Mouse (Mus musculus) embryonic fibroblast, embryonic 13.5 days (primary cell): ENCODE measurements at regions not wholly inside any gene's neighbourhood (a gene's known extent, or its start where the extent isn't known, plus 50 kb on each side); places are given as distances from the start of the nearest gene placed in this dataset.

Experiments
- CTCF ChIP-seq: IDR thresholded peaks from 2 replicates; pipeline ENCODE4 v1.5.1; 2011; ENCODE audit warnings: mild to moderate bottlenecking, control low read depth, low read length, moderate library complexity, borderline replicate concordance; ENCODE audit not compliant: insufficient read depth
- POLR2A ChIP-seq: IDR thresholded peaks from 2 replicates; pipeline ENCODE4 v1.6.1; 2011; ENCODE audit warnings: low read depth, mild to moderate bottlenecking, control low read depth, low read length, moderate library complexity

DNA sequence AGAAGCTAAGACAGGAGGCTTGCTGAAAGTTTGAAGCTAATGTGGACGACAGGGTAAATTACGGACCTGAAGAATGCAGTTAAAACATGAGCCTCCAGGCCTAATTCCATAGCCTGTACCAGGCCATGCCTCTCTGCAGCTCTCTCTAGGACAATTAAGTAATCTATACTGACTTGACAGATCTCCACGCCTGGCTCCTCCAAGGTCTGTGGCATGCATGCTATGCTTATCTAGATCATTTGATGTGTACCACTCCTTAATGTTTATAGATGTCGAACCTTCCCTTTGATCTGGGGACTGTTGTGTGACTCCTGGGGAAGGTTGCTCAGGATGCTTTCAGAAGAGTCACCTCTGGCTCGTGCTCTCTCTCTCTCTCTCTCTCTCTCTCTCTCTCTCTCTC is 62.2 kb upstream of the Cd55 start:
- TF ChIP-seq CTCF (no peak), POLR2A (no peak)
